ENCODE assay signal across 18 mouse cellular contexts in the genomic region with DNA sequence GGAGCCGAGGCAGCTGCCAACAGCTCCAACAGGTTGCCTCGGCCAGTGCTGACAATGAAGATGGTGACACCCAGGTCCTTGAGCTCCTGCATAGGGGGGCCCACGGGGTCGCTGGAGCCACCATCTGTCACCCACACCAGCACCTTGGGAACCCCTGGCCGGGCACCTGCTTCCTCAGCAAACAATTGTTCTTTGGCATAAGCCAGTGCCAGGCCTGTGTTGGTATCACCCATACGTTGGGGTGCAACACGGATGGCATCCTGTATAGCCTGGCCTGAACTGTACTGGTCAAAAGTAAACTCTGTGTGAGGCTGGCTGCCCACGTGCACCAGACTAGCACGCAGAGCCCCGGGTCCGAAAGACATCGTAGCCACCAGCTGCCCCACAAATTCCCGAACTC. TPM values are rescaled to one million over a fixed set of nuclear protein-coding genes. Genes with fewer than 3 reads are reported as not detected.
DNase-seq lines count a peak whose midpoint lies in the region; ATAC-seq and TF ChIP-seq lines count a peak whose summit lies in the region.
"Had no signal": no experiment of that assay in that cellular context is flagged by ENCODE, and none has a peak within 500 bp of the region (broad histone marks: within the 10 kb centered on the region; RNA-seq: fewer than 3 reads in every experiment).

No protein-coding gene starts in this region.

- ATAC-seq in hindbrain, embryonic 16.5 days, result no peak
- no peak for ATAC-seq in midbrain, embryonic 16.5 days
- ATAC-seq: inflammation-experienced regulatory T-cells, adult 6 months had no signal

- peak overlapping the region; percentile 82 for H3K4me3 ChIP-seq in gastrocnemius, adult 2 months
- H3K4me3 ChIP-seq in layer of hippocampus, adult 2 months, result peak overlapping the region; percentile 53; the same call in 1 of the 2 replicates
- no peak overlapping the region for H3K4me3 ChIP-seq in hindbrain, embryonic 16.5 days (ENCODE audit: low read length)
- H3K4me3 ChIP-seq in midbrain, embryonic 16.5 days (ENCODE audit: low read depth, low read length), result no peak overlapping the region

- H3K36me3 ChIP-seq in hindbrain, embryonic 16.5 days (ENCODE audit: control insufficient read depth, insufficient read depth, low read length), result no peaks in the 10 kb centered on the region
- H3K36me3 ChIP-seq in midbrain, embryonic 16.5 days (ENCODE audit: control insufficient read depth, insufficient read depth, low read length), result no peaks in the 10 kb centered on the region
- H3K36me3 ChIP-seq: limb, embryonic 15.5 days had no signal

- peaks cover 29% of the 10 kb centered on the region for H3K4me1 ChIP-seq in hindbrain, embryonic 16.5 days (ENCODE audit: control insufficient read depth, insufficient read depth, low read depth, low read length)
- H3K4me1 ChIP-seq in midbrain, embryonic 16.5 days (ENCODE audit: control insufficient read depth, insufficient read depth, low read length), result peaks cover 15% of the 10 kb centered on the region

- DNase-seq in gastrocnemius, adult 2 months, result no peak
- no peak for DNase-seq in gastrocnemius, postnatal 4 days (ENCODE audit: low spot score in 2 of 2)
- DNase-seq in layer of hippocampus, adult 2 months (ENCODE audit: low spot score in 2 of 2), result no peak
- no peak for DNase-seq in layer of hippocampus, adult 8-10 months (ENCODE audit: low spot score in 2 of 2)
- no peak for DNase-seq in natural killer cell, adult 2 months (ENCODE audit: low spot score in 2 of 2)
- DNase-seq in Muller cell, postnatal 12 days (ENCODE audit: inconsistent ontology term), result no peak
- DNase-seq: gastrocnemius, postnatal 10 days; layer of hippocampus, adult 9-11 months; lung, postnatal 10 days had no signal

- peak overlapping the region; percentile 93; the same call in 1 of the 2 replicates for H3K27ac ChIP-seq in gastrocnemius, adult 2 months
- H3K27ac ChIP-seq in layer of hippocampus, adult 2 months, result no peak overlapping the region; the same call in 1 of the 2 replicates
- H3K27ac ChIP-seq in hindbrain, embryonic 16.5 days (ENCODE audit: low read depth, low read length), result no peak overlapping the region
- no peak overlapping the region for H3K27ac ChIP-seq in midbrain, embryonic 16.5 days (ENCODE audit: low read length)
- H3K27ac ChIP-seq: limb, embryonic 15.5 days had no signal

- H3K9ac ChIP-seq in hindbrain, embryonic 16.5 days (ENCODE audit: low read depth, low read length), result no peak overlapping the region
- H3K9ac ChIP-seq in midbrain, embryonic 16.5 days (ENCODE audit: low read depth, low read length), result peak overlapping the region; percentile 21; the same call in 1 of the 2 replicates
- H3K9ac ChIP-seq: limb, embryonic 15.5 days had no signal

- H3K9me3 ChIP-seq in hindbrain, embryonic 16.5 days (ENCODE audit: control insufficient read depth, low read length), result no peaks in the 10 kb centered on the region
- H3K9me3 ChIP-seq in midbrain, embryonic 16.5 days (replicated peaks; ENCODE audit: control insufficient read depth, low read length, poor library complexity, severe bottlenecking), result no peaks in the 10 kb centered on the region
- H3K9me3 ChIP-seq: limb, embryonic 15.5 days had no signal

- no peak for TF ChIP-seq CTCF in gastrocnemius, adult 2 months (IDR thresholded peaks at IDR 0.05)
- no peak for TF ChIP-seq CTCF in layer of hippocampus, adult 2 months (conservative IDR thresholded peaks at IDR 0.05)

- H3K27me3 ChIP-seq in hindbrain, embryonic 16.5 days (replicated peaks; ENCODE audit: control insufficient read depth, insufficient read depth, low read length), result peaks cover 11% of the 10 kb centered on the region
- H3K27me3 ChIP-seq in midbrain, embryonic 16.5 days (ENCODE audit: control insufficient read depth, insufficient read depth, low read depth, low read length), result peaks cover 4% of the 10 kb centered on the region

- intact Hi-C loops in gastrocnemius, adult 2 months (cut with DNase I), result loop anchor here (5.0 kb wide), 1 partner anchor 50 kb away; no protein-coding TSS in a partner anchor

- WGBS in hindbrain, embryonic 16.5 days, result 84% methylated on average over 13 of the region's 13 CpGs
- WGBS in midbrain, embryonic 16.5 days, result 86% methylated on average over 13 of the region's 13 CpGs

- H3K4me2 ChIP-seq in hindbrain, embryonic 16.5 days (ENCODE audit: low read length), result peak overlapping the region; percentile 34
- peak overlapping the region; percentile 12; the same call in 1 of the 2 replicates for H3K4me2 ChIP-seq in midbrain, embryonic 16.5 days (ENCODE audit: low read length)

RNA-seq across cellular contexts. Expression of a gene that starts 1.7 kb away (rescaled TPM):
- total RNA-seq in gastrocnemius, adult 2 months (2021), result 1 to 10 TPM; 4.8 to 7.4 TPM
- total RNA-seq in gastrocnemius, postnatal 4 days (2021), result 10 to 100 TPM; 23.4 to 26.4 TPM
- 1 to 10 TPM; 9.6 to 9.8 TPM for total RNA-seq in layer of hippocampus, adult 2 months (2021)
- total RNA-seq in layer of hippocampus, adult 8-10 months (2022), result 10 to 100 TPM; 13.3 to 14.9 (median 14.2) TPM
- polyA plus RNA-seq in hindbrain, embryonic 16.5 days (2015; fragmentation: Nextera tagmentation; extraction: Ambion mirVana), result 38.0 and 39.0 TPM in 2 replicates
- 31.0 and 31.5 TPM in 2 replicates for polyA plus RNA-seq in midbrain, embryonic 16.5 days (2015; fragmentation: Nextera tagmentation; extraction: Ambion mirVana)

RNA-seq across cellular contexts. Expression of a gene that starts 11.9 kb away (rescaled TPM):
- total RNA-seq in gastrocnemius, adult 2 months (2021), result 10 to 100 TPM; 25.4 to 35.3 TPM
- total RNA-seq in gastrocnemius, postnatal 4 days (2021), result 10 to 100 TPM; 44.4 to 46.1 TPM
- total RNA-seq in layer of hippocampus, adult 2 months (2021), result 10 to 100 TPM; 49.9 to 51.4 TPM
- 10 to 100 TPM; 62.3 to 79.7 (median 65.0) TPM for total RNA-seq in layer of hippocampus, adult 8-10 months (2022)
- 93.9 and 100 TPM in 2 replicates for polyA plus RNA-seq in hindbrain, embryonic 16.5 days (2015; fragmentation: Nextera tagmentation; extraction: Ambion mirVana)
- 87.9 and 93.2 TPM in 2 replicates for polyA plus RNA-seq in midbrain, embryonic 16.5 days (2015; fragmentation: Nextera tagmentation; extraction: Ambion mirVana)

RNA-seq across cellular contexts. Expression of a gene that starts 12.9 kb away (rescaled TPM):
- total RNA-seq in gastrocnemius, adult 2 months (2021), result 1 to 10 TPM in 1 of 2 experiments, under 1 TPM in 1; 0.66 to 1.1 TPM
- 1 to 10 TPM; 3.8 to 5.1 TPM for total RNA-seq in gastrocnemius, postnatal 4 days (2021)
- total RNA-seq in layer of hippocampus, adult 2 months (2021), result 10 to 100 TPM; 24.0 to 24.8 TPM
- total RNA-seq in layer of hippocampus, adult 8-10 months (2022), result 10 to 100 TPM; 30.2 to 36.9 (median 34.5) TPM
- polyA plus RNA-seq in hindbrain, embryonic 16.5 days (2015; fragmentation: Nextera tagmentation; extraction: Ambion mirVana), result 0.89 and 1.3 TPM in 2 replicates
- 0.85 and 1.1 TPM in 2 replicates for polyA plus RNA-seq in midbrain, embryonic 16.5 days (2015; fragmentation: Nextera tagmentation; extraction: Ambion mirVana)
- polyA plus RNA-seq: inflammation-experienced regulatory T-cells, adult 6 months had no signal

RNA-seq across cellular contexts. Expression of a gene that starts 17.5 kb away (rescaled TPM):
- not detected for total RNA-seq in gastrocnemius, adult 2 months (2021)
- total RNA-seq in gastrocnemius, postnatal 4 days (2021), result under 1 TPM in 1 of 2 experiments, not detected in 1; 0.39 TPM
- under 1 TPM in 1 of 2 experiments, not detected in 1; 0.32 TPM for total RNA-seq in layer of hippocampus, adult 2 months (2021)
- total RNA-seq in layer of hippocampus, adult 8-10 months (2022), result not detected
- not detected in 2 replicates for polyA plus RNA-seq in hindbrain, embryonic 16.5 days (2015; fragmentation: Nextera tagmentation; extraction: Ambion mirVana)
- not detected in 2 replicates for polyA plus RNA-seq in midbrain, embryonic 16.5 days (2015; fragmentation: Nextera tagmentation; extraction: Ambion mirVana)
- total RNA-seq: adrenal gland, postnatal 4 days; gastrocnemius, postnatal 10 days; left cerebral cortex, postnatal 10 days had no signal
- polyA plus RNA-seq: heart, postnatal 0 days; inflammation-experienced regulatory T-cells, adult 6 months; limb, embryonic 15.5 days; liver, embryonic 16.5 days; neural tube, embryonic 11.5 days had no signal

RNA-seq across cellular contexts. Expression of a gene that starts 29.9 kb away (rescaled TPM):
- total RNA-seq in gastrocnemius, adult 2 months (2021), result 10 to 100 TPM; 39.0 to 52.7 TPM
- 10 to 100 TPM; 61.5 to 67.5 TPM for total RNA-seq in gastrocnemius, postnatal 4 days (2021)
- 10 to 100 TPM; 86.6 to 89.6 TPM for total RNA-seq in layer of hippocampus, adult 2 months (2021)
- 10 to 100 TPM; 74.2 to 85.2 (median 78.2) TPM for total RNA-seq in layer of hippocampus, adult 8-10 months (2022)
- polyA plus RNA-seq in hindbrain, embryonic 16.5 days (2015; fragmentation: Nextera tagmentation; extraction: Ambion mirVana), result 251 and 267 TPM in 2 replicates
- 243 and 257 TPM in 2 replicates for polyA plus RNA-seq in midbrain, embryonic 16.5 days (2015; fragmentation: Nextera tagmentation; extraction: Ambion mirVana)

Comparison
In these comparisons a context has a peak if more than half of its experiments do, and no peak if none do; other contexts are left out.
1. H3K4me3 ChIP-seq: peak in gastrocnemius, adult 2 months (single experiment) and layer of hippocampus, adult 2 months (single experiment); none in hindbrain, embryonic 16.5 days (single experiment) and midbrain, embryonic 16.5 days (single experiment).
2. RNA of a gene that starts 12.9 kb away (total RNA-seq): 30.2 to 36.9 TPM in layer of hippocampus, adult 8-10 months and 24.0 to 24.8 TPM in layer of hippocampus, adult 2 months; 3.8 to 5.1 TPM in gastrocnemius, postnatal 4 days and 0.66 to 1.1 TPM in gastrocnemius, adult 2 months; every median in the first group is over 4 times any median in the second.